Mouse (Mus musculus): Measurements from ENCODE around the gene Hilpda.

DNA sequence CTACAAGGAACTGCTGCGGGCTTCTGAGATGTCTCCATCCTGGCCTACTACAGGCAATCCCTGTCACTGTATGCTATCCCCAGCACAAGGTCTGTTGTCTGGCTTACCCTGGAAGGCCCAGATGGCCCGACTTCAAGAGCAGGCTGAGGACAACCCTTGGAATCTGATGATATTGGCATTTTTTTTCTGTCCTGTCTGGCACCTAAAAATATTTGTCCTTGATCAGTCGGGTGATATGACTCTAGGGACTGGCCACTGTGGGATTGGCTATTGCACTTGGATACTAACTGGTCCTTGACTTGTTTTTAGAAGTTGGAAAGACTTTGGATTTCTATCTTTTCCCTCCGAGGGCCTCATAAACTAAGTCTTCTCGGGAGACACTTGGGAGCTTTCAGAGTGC lies 10.5 kb upstream of the Hilpda start:
- no peak for TF ChIP-seq FLI1 (IDR thresholded peaks at IDR 0.05; ENCODE audit: low read length)
- TF ChIP-seq GATA1 (IDR thresholded peaks at IDR 0.05; ENCODE audit: borderline replicate concordance, low read length): no peak

All from megakaryocyte, embryonic 14.5 days (primary cell).